Mouse (Mus musculus): ENCODE results near the gene 2610318N02Rik. TPM values are rescaled to one million over a fixed set of nuclear protein-coding genes. Genes with fewer than 3 reads are reported as not detected.

The 2610318N02Rik gene
- polyA plus RNA-seq, 1 experiment, result 44.0 TPM

DNA sequence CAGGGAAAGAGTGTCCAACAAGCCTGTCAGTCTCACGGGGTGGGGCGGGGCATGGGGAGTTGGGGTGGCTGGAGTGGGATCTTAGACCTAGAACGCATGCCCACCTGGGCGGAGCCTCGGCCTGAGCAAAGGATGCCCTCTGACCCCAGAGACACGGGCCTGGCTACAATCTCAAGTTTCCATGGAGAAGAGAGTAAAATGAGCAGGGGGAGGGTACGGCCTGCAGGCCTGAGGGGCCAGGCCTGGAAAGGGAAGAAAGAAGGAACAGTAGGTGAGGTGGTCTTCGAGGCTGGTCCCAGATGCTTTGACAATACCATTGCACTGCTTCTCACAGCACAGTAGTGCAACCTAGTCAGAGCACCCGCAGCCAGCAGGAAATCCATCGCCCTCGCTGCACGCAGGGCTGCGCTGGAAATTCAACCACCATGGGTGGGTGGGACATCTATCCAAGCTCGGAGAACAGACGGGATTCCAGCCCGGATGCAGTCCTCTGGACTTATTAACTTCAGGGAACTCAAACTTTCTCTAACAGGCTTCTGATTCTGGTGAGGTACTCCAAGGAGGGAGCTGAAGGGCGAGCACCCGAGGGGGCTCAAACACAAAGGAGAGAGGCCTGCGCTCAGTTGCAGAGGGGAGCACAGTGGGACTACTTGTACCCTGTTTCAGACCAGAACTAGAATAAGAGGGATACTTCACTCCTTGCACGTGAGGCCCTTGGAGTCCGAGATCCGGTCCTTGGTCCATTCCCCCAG lies 672 bp downstream of the 2610318N02Rik start:
- Histone ChIP-seq H3K27ac (ENCODE audit: insufficient read depth, low read length) (no peak overlapping the region), H3K27me3 (ENCODE audit: control insufficient read depth, insufficient read depth, low read length, poor library complexity, severe bottlenecking) (no peaks in the 10 kb centered on the region), H3K4me3 (ENCODE audit: low read depth, low read length) (peak overlapping the region; percentile 92), H3K9ac (ENCODE audit: low read depth, poor library complexity, severe bottlenecking) (peak overlapping the region; percentile 81), H3K36me3 (ENCODE audit: control insufficient read depth, insufficient read depth, low read length, poor library complexity, severe bottlenecking) (peaks cover 15% of the 10 kb centered on the region; the same call in 1 of the 2 replicates), H3K9me3 (replicated peaks; ENCODE audit: control insufficient read depth, insufficient read depth, low read length, poor library complexity, severe bottlenecking) (no peaks in the 10 kb centered on the region), H3K4me1 (ENCODE audit: control insufficient read depth, insufficient read depth, low read length) (peaks cover 3% of the 10 kb centered on the region)
- no peak for TF ChIP-seq CTCF (IDR thresholded peaks at IDR 0.05; ENCODE audit: low read depth, low read length)
- no peak for TF ChIP-seq POLR2A (IDR thresholded peaks at IDR 0.05; ENCODE audit: insufficient read depth, low read length)
- no peak for TF ChIP-seq EP300 (IDR thresholded peaks at IDR 0.05; ENCODE audit: insufficient read depth, low read depth, low read length)

DNA sequence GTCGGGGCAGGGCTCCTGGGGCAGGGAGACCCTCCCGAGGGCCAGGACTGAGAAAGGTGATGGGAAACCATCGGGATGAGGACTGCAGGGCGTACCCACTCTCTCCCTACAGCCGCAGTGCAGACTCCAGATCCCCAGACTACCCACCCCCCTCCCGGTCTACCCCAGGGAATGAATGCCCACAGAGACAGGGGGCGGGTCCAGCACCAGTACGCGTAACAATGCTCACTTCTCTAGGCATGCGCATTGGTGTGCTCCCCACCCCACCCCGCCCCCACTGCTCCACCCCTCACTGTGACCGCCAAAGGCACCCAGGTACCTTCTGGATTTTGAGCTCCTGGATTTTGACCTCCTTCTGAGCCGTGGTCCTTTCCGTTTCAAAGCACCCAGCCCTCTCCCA lies 3.4 kb downstream of the 2610318N02Rik start:
- Histone ChIP-seq H3K36me3 (ENCODE audit: control insufficient read depth, insufficient read depth, low read length, poor library complexity, severe bottlenecking) (peaks cover 29% of the 10 kb centered on the region), H3K9ac (ENCODE audit: low read depth, poor library complexity, severe bottlenecking) (peak overlapping the region; percentile 4), H3K4me1 (ENCODE audit: control insufficient read depth, insufficient read depth, low read length) (peaks cover 3% of the 10 kb centered on the region), H3K9me3 (replicated peaks; ENCODE audit: control insufficient read depth, insufficient read depth, low read length, poor library complexity, severe bottlenecking) (no peaks in the 10 kb centered on the region), H3K27me3 (ENCODE audit: control insufficient read depth, insufficient read depth, low read length, poor library complexity, severe bottlenecking) (no peaks in the 10 kb centered on the region), H3K4me3 (ENCODE audit: low read depth, low read length) (peak overlapping the region; percentile 52), H3K27ac (ENCODE audit: insufficient read depth, low read length) (0 out of 2 replicates have a peak overlapping the region, but pooled peaks have one; percentile 30)
- TF ChIP-seq POLR2A (IDR thresholded peaks at IDR 0.05; ENCODE audit: insufficient read depth, low read length), result no peak
- no peak for TF ChIP-seq CTCF (IDR thresholded peaks at IDR 0.05; ENCODE audit: low read depth, low read length)
- TF ChIP-seq EP300 (IDR thresholded peaks at IDR 0.05; ENCODE audit: insufficient read depth, low read depth, low read length), result no peak

DNA sequence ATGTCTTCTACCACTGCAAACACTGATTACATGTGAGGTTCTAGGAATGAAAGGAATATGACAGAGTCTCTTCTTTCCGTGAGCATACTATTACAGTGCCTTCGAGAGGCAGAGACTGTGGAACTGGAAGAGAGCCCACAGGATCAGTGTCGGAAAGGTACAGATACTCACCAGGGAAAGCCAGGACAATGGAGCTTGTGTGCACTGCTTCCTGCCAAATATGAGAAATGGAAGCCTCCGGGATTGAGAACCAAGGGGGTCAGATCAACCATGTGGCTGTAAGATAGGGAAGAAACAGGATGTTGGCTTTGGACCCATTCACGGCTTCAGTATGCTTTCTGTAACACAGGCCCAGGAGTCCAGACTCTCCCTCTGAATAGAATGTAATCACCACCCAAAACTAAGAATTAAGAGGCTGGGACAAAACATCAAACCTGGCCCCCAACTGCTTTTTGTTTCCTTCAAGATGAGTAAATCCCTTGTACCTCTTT lies 7.6 kb downstream of the 2610318N02Rik start:
- Histone ChIP-seq H3K27ac (ENCODE audit: insufficient read depth, low read length) (no peak overlapping the region), H3K27me3 (ENCODE audit: control insufficient read depth, insufficient read depth, low read length, poor library complexity, severe bottlenecking) (no peaks in the 10 kb centered on the region), H3K9ac (ENCODE audit: low read depth, poor library complexity, severe bottlenecking) (no peak overlapping the region), H3K9me3 (replicated peaks; ENCODE audit: control insufficient read depth, insufficient read depth, low read length, poor library complexity, severe bottlenecking) (no peaks in the 10 kb centered on the region), H3K36me3 (ENCODE audit: control insufficient read depth, insufficient read depth, low read length, poor library complexity, severe bottlenecking) (peaks cover 51% of the 10 kb centered on the region), H3K4me3 (ENCODE audit: low read depth, low read length) (no peak overlapping the region), H3K4me1 (ENCODE audit: control insufficient read depth, insufficient read depth, low read length) (peaks cover 2% of the 10 kb centered on the region)
- TF ChIP-seq POLR2A (IDR thresholded peaks at IDR 0.05; ENCODE audit: insufficient read depth, low read length) (no peak), EP300 (IDR thresholded peaks at IDR 0.05; ENCODE audit: insufficient read depth, low read depth, low read length) (no peak), CTCF (IDR thresholded peaks at IDR 0.05; ENCODE audit: low read depth, low read length) (no peak)

DNA sequence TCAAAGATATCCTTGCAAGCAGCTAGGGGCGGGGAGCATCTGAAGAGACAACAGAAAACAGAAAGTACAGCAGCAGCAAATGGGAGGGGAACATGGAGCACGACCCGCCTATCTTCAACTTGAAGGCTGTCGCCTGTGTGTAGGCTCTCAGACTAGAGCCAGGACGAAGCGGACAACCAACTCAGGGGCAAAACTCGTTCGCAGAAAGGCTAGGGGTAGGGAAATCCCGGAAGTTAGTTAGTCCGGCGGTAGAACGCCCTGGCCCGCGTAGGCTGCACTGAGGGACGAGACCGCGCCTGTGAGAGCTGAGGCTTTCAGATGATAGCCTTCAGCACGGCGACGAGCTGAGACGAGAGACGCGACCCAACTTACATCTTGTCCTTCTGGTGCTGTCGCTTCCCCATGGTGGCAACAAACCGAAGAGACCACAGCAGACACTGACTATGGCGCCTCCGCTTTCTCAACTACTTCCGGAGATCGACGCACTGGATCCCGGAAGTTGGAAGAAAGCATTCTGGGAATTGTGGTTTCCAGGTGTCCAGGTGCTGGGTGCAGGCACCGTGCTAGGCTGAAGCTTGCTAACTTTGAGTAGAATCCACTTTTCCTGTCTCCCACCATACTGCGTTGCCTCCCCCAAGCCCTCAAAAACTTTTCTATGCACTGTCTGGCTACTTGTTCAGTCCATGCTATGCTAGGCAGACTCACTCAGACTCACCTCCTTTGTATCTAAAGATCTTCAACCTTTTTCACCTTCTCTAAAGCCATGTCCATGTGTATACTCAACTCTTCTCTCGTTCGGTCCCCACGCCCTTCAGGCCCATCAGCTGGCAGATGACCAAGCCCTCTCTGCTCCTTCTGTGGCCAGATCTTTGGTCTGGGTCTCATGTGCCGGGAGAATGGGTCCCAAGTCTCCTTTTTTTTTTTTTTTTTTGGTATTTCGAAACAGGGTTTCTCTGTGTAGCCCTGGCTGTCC lies 13.9 kb downstream of the 2610318N02Rik start, which contains the start of gene Ppil2:
Gene Ppil2, minus strand, starts transcription at position 487 of the 973 bp plus-strand sequence.
- peak within 1 kb of the TSS; percentile 38 for H3K9ac ChIP-seq (ENCODE audit: low read depth, poor library complexity, severe bottlenecking)
- no peaks in the 10 kb centered on the region for H3K4me1 ChIP-seq (ENCODE audit: control insufficient read depth, insufficient read depth, low read length)
- H3K9me3 ChIP-seq (replicated peaks; ENCODE audit: control insufficient read depth, insufficient read depth, low read length, poor library complexity, severe bottlenecking), result no peaks in the 10 kb centered on the region
- no peak within 1 kb of the TSS for H3K27ac ChIP-seq (ENCODE audit: insufficient read depth, low read length)
- H3K27me3 ChIP-seq (ENCODE audit: control insufficient read depth, insufficient read depth, low read length, poor library complexity, severe bottlenecking), result no peaks in the 10 kb centered on the region
- H3K36me3 ChIP-seq (ENCODE audit: control insufficient read depth, insufficient read depth, low read length, poor library complexity, severe bottlenecking), result peaks cover 26% of the 10 kb centered on the region
- TF ChIP-seq EP300 (IDR thresholded peaks at IDR 0.05; ENCODE audit: insufficient read depth, low read depth, low read length) (no peak), POLR2A (IDR thresholded peaks at IDR 0.05; ENCODE audit: insufficient read depth, low read length) (peak; percentile 75), CTCF (IDR thresholded peaks at IDR 0.05; ENCODE audit: low read depth, low read length) (no peak)
- peak within 1 kb of the TSS; percentile 92 for H3K4me3 ChIP-seq (ENCODE audit: low read depth, low read length)

DNA sequence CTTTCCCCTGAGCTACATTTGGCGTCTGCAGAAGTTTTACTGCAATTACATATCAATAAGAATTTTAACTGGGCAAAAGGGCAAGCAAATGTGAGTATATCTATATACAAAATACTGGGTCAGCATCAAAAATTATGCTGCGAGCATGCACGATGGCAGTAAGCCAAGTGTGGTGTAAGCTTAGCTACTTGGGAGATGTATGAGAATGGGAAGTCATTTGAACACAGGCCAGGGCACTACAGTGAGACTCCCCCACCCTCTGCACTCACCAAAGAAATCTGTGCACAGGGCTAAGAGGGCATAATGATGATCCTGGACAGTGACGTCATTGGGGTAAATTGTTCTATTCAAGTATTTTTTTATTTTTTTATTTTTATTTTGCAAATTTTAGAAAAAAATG lies 20.4 kb downstream of the 2610318N02Rik start:
- Histone ChIP-seq H3K27me3 (ENCODE audit: control insufficient read depth, insufficient read depth, low read length, poor library complexity, severe bottlenecking) (no peaks in the 10 kb centered on the region), H3K9ac (ENCODE audit: low read depth, poor library complexity, severe bottlenecking) (no peak overlapping the region), H3K36me3 (ENCODE audit: control insufficient read depth, insufficient read depth, low read length, poor library complexity, severe bottlenecking) (peaks cover 19% of the 10 kb centered on the region), H3K4me3 (ENCODE audit: low read depth, low read length) (no peak overlapping the region), H3K4me1 (ENCODE audit: control insufficient read depth, insufficient read depth, low read length) (no peaks in the 10 kb centered on the region), H3K27ac (ENCODE audit: insufficient read depth, low read length) (no peak overlapping the region), H3K9me3 (replicated peaks; ENCODE audit: control insufficient read depth, insufficient read depth, low read length, poor library complexity, severe bottlenecking) (no peaks in the 10 kb centered on the region)
- TF ChIP-seq CTCF (IDR thresholded peaks at IDR 0.05; ENCODE audit: low read depth, low read length) (no peak), EP300 (IDR thresholded peaks at IDR 0.05; ENCODE audit: insufficient read depth, low read depth, low read length) (no peak), POLR2A (IDR thresholded peaks at IDR 0.05; ENCODE audit: insufficient read depth, low read length) (no peak)
